In the genomic region with DNA sequence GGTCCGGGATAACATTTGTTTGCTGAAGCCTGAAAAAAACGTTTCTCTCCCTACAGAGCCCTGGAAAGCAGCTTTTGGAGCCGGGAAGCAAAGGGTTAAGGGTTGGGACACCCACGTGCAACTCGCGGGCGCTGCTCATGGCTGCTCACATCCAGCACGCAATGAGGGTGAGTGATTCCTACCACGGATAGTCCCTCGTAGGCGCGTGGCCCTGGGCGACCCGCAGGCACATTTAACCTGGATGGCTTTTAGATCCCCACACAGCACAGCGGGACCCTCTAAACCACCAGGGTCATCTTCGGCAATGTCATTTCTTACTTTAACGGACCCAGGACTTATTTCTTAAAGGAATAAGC, we compare ENCODE assay signal across 8 mouse cellular contexts. TPM values are rescaled to one million over a fixed set of nuclear protein-coding genes. Genes with fewer than 3 reads are reported as not detected.
DNase-seq lines count a peak whose midpoint lies in the region; ATAC-seq lines count a peak whose summit lies in the region.

No protein-coding gene starts in this region.

- no peak for DNase-seq in kidney, postnatal 14 days
- DNase-seq in cerebellum, adult 9-11 months: peak; percentile 77
- peak; percentile 52 to 59 for DNase-seq in layer of hippocampus, postnatal 25 days (ENCODE audit: extremely low spot score in 1 of 2, low spot score in 1 of 2)
- peak; percentile 80 for DNase-seq in midbrain, embryonic 14.5 days

- H3K9ac ChIP-seq in kidney, embryonic 15.5 days: no peak overlapping the region
- H3K9ac ChIP-seq in midbrain, embryonic 14.5 days (replicated peaks; ENCODE audit: low read length): peak overlapping the region; percentile 50

- no peaks in the 10 kb centered on the region for H3K36me3 ChIP-seq in kidney, embryonic 15.5 days
- no peaks in the 10 kb centered on the region for H3K36me3 ChIP-seq in midbrain, embryonic 14.5 days (ENCODE audit: control insufficient read depth, insufficient read depth, low read length)

- no peak overlapping the region for H3K27ac ChIP-seq in kidney, embryonic 15.5 days
- 0 out of 2 replicates have a peak overlapping the region, but pooled peaks have one; percentile 32 for H3K27ac ChIP-seq in midbrain, embryonic 14.5 days (replicated peaks; ENCODE audit: low read depth, low read length)

- peaks cover 71% of the 10 kb centered on the region for H3K27me3 ChIP-seq in kidney, embryonic 15.5 days
- H3K27me3 ChIP-seq in midbrain, embryonic 14.5 days (ENCODE audit: control insufficient read depth, insufficient read depth, low read length): peaks cover 37% of the 10 kb centered on the region

- no peaks in the 10 kb centered on the region for H3K9me3 ChIP-seq in kidney, embryonic 15.5 days (replicated peaks)
- H3K9me3 ChIP-seq in midbrain, embryonic 14.5 days (ENCODE audit: control insufficient read depth, low read length): no peaks in the 10 kb centered on the region

- under 1% methylated on average over 17 of the region's 17 CpGs for WGBS in kidney, embryonic 15.5 days
- 2% methylated on average over 17 of the region's 17 CpGs for WGBS in midbrain, embryonic 14.5 days

- ATAC-seq in kidney, embryonic 15.5 days (replicated peaks; ENCODE audit: low FRiP score): peak; percentile 25; the same call in 1 of the 2 replicates
- 0 out of 2 replicates have a peak, but pooled peaks have one; percentile 20 for ATAC-seq in granulocyte monocyte progenitor cell, adult 5-6 weeks (replicated peaks; ENCODE audit: poor library complexity, severe bottlenecking)
- ATAC-seq in midbrain, embryonic 14.5 days (ENCODE audit: low FRiP score, low TSS enrichment): no peak; the same call in 1 of the 2 replicates
- ATAC-seq in CD4-positive, CD25-positive, alpha-beta regulatory T cell, adult 4 months: no peak
- no peak for ATAC-seq in megakaryocyte-erythroid progenitor cell, adult 5-6 weeks (replicated peaks; ENCODE audit: low FRiP score, low TSS enrichment, poor library complexity, severe bottlenecking)

- H3K4me1 ChIP-seq in kidney, embryonic 15.5 days: peaks cover 16% of the 10 kb centered on the region
- no peaks in the 10 kb centered on the region for H3K4me1 ChIP-seq in midbrain, embryonic 14.5 days (ENCODE audit: control insufficient read depth, insufficient read depth, low read length)

- H3K4me3 ChIP-seq in kidney, embryonic 15.5 days (replicated peaks): peak overlapping the region; percentile 49
- H3K4me3 ChIP-seq in midbrain, embryonic 14.5 days (replicated peaks; ENCODE audit: low read depth, low read length): peak overlapping the region; percentile 53

- H3K4me2 ChIP-seq in kidney, embryonic 15.5 days: peak overlapping the region; percentile 81
- H3K4me2 ChIP-seq in midbrain, embryonic 14.5 days (ENCODE audit: low read length): peak overlapping the region; percentile 77

RNA-seq across cellular contexts. Expression of gene Jakmip3, which starts 0.3 kb away (rescaled TPM):
- 0.19 and 0.22 TPM in 2 replicates for polyA plus RNA-seq in kidney, embryonic 15.5 days (2015; fragmentation: Nextera tagmentation; extraction: Ambion mirVana)
- total RNA-seq in granulocyte monocyte progenitor cell, adult 5-6 weeks (2014; fragmentation: Nextera tagmentation): not detected in 2 replicates
- total RNA-seq in granulocyte monocyte progenitor cell, adult 5-6 weeks (2017): not detected in 2 replicates
- 10 to 100 TPM; 46.4 to 57.3 TPM for total RNA-seq in layer of hippocampus, postnatal 25 days (2021)
- polyA plus RNA-seq in midbrain, embryonic 14.5 days (2014; fragmentation: Nextera tagmentation; extraction: Ambion mirVana): 5.4 and 6.1 TPM in 2 replicates
- polyA plus RNA-seq in CD4-positive, CD25-positive, alpha-beta regulatory T cell, adult 4 months (2017; shearing (Covaris generic)): not detected
- not detected in 2 replicates for total RNA-seq in megakaryocyte-erythroid progenitor cell, adult 5-6 weeks (2014; fragmentation: Nextera tagmentation)
- total RNA-seq in megakaryocyte-erythroid progenitor cell, adult 5-6 weeks (2017): not detected in 2 replicates

RNA-seq across cellular contexts. Expression of gene Bnip3, which starts 30.9 kb away (rescaled TPM):
- 105 and 106 TPM in 2 replicates for polyA plus RNA-seq in kidney, embryonic 15.5 days (2015; fragmentation: Nextera tagmentation; extraction: Ambion mirVana)
- 23.0 and 24.0 TPM in 2 replicates for total RNA-seq in granulocyte monocyte progenitor cell, adult 5-6 weeks (2014; fragmentation: Nextera tagmentation)
- 17.9 and 22.9 TPM in 2 replicates for total RNA-seq in granulocyte monocyte progenitor cell, adult 5-6 weeks (2017)
- total RNA-seq in layer of hippocampus, postnatal 25 days (2021): 100 to 1,000 TPM; 110 to 115 TPM
- 92.6 and 93.8 TPM in 2 replicates for polyA plus RNA-seq in midbrain, embryonic 14.5 days (2014; fragmentation: Nextera tagmentation; extraction: Ambion mirVana)
- 10 to 100 TPM; 18.6 to 23.3 TPM for polyA plus RNA-seq in CD4-positive, CD25-positive, alpha-beta regulatory T cell, adult 4 months (2017; shearing (Covaris generic))
- total RNA-seq in megakaryocyte-erythroid progenitor cell, adult 5-6 weeks (2014; fragmentation: Nextera tagmentation): 3.5 and 14.2 TPM in 2 replicates
- 13.0 and 15.1 TPM in 2 replicates for total RNA-seq in megakaryocyte-erythroid progenitor cell, adult 5-6 weeks (2017)

Comparison
In these comparisons a context has a peak if more than half of its experiments do, and no peak if none do; other contexts are left out.
1. ATAC-seq: peak in kidney, embryonic 15.5 days (single experiment) and granulocyte monocyte progenitor cell, adult 5-6 weeks (single experiment); none in midbrain, embryonic 14.5 days (single experiment), CD4-positive, CD25-positive, alpha-beta regulatory T cell, adult 4 months (single experiment) and megakaryocyte-erythroid progenitor cell, adult 5-6 weeks (single experiment).
2. RNA of gene Jakmip3, which starts 0.3 kb away (total RNA-seq): 46.4 to 57.3 TPM in layer of hippocampus, postnatal 25 days; not detected in granulocyte monocyte progenitor cell, adult 5-6 weeks and not detected in megakaryocyte-erythroid progenitor cell, adult 5-6 weeks; every median in the first group is over 10 times any median in the second.
3. RNA of gene Bnip3, which starts 30.9 kb away (total RNA-seq): 110 to 115 TPM in layer of hippocampus, postnatal 25 days; 17.9 to 24.0 TPM in granulocyte monocyte progenitor cell, adult 5-6 weeks and 3.5 to 15.1 TPM in megakaryocyte-erythroid progenitor cell, adult 5-6 weeks; every median in the first group is over 4 times any median in the second.